Mouse (Mus musculus) erythroblast, embryonic 14.5 days (primary cell): ENCODE measurements around the gene Gemin8. TPM values are rescaled to one million over a fixed set of nuclear protein-coding genes. Genes with fewer than 3 reads are reported as not detected.

ENCODE experiments used
- H3K27me3 ChIP-seq: 2 replicates; pipeline ENCODE4 v1.6.1; 2012; ENCODE audit warnings: inconsistent platforms; ENCODE audit not compliant: control insufficient read depth
- H3K36me3 ChIP-seq: 2 replicates; pipeline ENCODE4 v1.6.1; 2012; ENCODE audit warnings: mild to moderate bottlenecking, inconsistent platforms; ENCODE audit not compliant: control insufficient read depth
- H3K4me1 ChIP-seq: 2 replicates; pipeline ENCODE4 v1.6.1; 2012; ENCODE audit warnings: inconsistent platforms; ENCODE audit not compliant: control insufficient read depth
- H3K4me3 ChIP-seq: replicated peaks from 2 replicates; pipeline ENCODE3; 2012; ENCODE audit warnings: moderate library complexity, mild to moderate bottlenecking, inconsistent platforms
- H3K9me3 ChIP-seq: 2 replicates; pipeline ENCODE4 v1.6.1; 2012; ENCODE audit warnings: low read length, inconsistent platforms, mixed read lengths; ENCODE audit not compliant: control insufficient read depth
- GATA1 ChIP-seq: IDR thresholded peaks from 2 replicates; pipeline ENCODE4 v1.6.1; 2012; ENCODE audit warnings: low read length, inconsistent platforms, mixed read lengths
- TAL1 ChIP-seq: IDR thresholded peaks from 3 replicates; pipeline ENCODE4 v1.6.1; 2012; ENCODE audit warnings: low read length, inconsistent platforms, mixed read lengths
- polyA plus RNA-seq: library from polyadenylated mRNA; stranded (reverse); fragments of >175 nt; gene quantifications from 2 replicates; pipeline ENCODE4 v1.2.3, GENCODE M21; 2012

Gemin8 gene
- polyA plus RNA-seq, 1 experiment: 0.38 TPM

DNA sequence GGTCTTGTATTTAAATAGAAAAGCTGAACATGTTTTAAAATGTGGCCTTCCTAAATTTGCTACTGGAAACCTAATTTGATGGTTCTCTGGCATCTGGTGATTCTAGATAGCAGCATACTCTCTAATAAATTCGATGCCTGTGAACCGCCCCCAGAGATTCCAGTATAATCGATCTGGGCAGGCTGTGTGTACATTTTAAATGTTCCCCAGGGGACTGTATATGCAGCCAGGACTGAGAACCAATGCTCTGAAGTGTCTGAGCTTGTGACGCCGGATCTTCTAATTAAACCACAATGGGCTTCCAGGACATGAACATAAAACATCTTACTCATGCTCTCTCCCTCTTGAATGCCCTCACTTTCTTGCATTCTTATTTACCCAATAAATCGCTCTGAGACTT lies 46.0 kb downstream of the Gemin8 start:
- H3K27me3 ChIP-seq: peaks cover 2% of the 10 kb centered on the region; the same call in 1 of the 2 replicates
- no peaks in the 10 kb centered on the region for H3K9me3 ChIP-seq
- no peak for TF ChIP-seq TAL1
- no peaks in the 10 kb centered on the region for H3K36me3 ChIP-seq
- H3K4me3 ChIP-seq: no peak overlapping the region
- no peaks in the 10 kb centered on the region for H3K4me1 ChIP-seq

DNA sequence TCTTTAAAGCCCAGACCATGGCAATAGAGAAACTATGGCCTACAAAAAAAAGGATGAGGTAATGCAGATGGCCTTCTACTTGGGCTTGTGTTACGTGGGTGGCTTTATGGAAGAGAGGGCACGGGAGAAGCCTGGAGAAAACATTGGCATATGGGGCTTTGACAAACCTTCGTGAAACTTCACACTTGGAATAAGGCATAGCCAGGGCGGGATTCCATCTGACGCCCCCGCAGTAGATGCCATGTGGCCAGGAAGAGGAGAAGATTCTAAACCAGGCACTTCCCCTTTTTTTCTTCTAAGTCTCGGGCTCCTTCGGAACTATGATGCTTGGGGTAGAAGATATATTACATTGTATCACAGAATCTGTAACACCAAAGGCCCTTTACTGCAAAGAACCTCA lies 46.5 kb downstream of the Gemin8 start:
- TF ChIP-seq TAL1: no peak
- TF ChIP-seq GATA1: no peak
- Histone ChIP-seq H3K27me3 (peaks cover 2% of the 10 kb centered on the region; the same call in 1 of the 2 replicates), H3K9me3 (no peaks in the 10 kb centered on the region)

DNA sequence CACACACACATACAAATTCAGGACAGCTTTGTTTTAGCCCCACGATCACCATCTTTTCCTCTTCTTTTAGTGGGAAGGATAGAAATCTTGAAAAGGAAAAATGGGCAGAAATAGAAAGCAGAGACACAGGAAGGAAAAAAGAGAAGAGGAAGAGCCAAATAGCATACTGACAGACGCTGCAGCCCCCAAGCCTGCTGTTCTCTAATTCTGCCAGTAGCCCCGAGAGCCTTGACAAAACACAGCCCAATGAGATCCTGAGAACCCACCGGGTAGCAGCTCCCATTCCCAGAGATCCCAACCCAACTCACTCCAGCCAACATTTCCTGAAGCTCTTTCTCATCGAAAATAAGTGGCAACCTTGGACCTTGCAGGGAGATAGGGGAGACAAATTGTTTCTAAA lies 49.1 kb downstream of the Gemin8 start:
- no peak for TF ChIP-seq TAL1
- TF ChIP-seq GATA1: no peak
- Histone ChIP-seq H3K36me3 (no peaks in the 10 kb centered on the region), H3K4me3 (no peak overlapping the region), H3K27me3 (no peaks in the 10 kb centered on the region), H3K4me1 (no peaks in the 10 kb centered on the region), H3K9me3 (no peaks in the 10 kb centered on the region)

More for the DNA sequence above, 46.5 kb downstream of the Gemin8 start:
- Histone ChIP-seq H3K4me3 (no peak overlapping the region), H3K4me1 (no peaks in the 10 kb centered on the region), H3K36me3 (no peaks in the 10 kb centered on the region)

- no peak for TF ChIP-seq GATA1
- TF ChIP-seq TAL1: no peak
- Histone ChIP-seq H3K9me3 (no peaks in the 10 kb centered on the region), H3K4me3 (no peak overlapping the region)
These were observed 56.6 kb downstream of the Gemin8 start for GRCm38 (mm10) chrX:166226856-166227255.

GRCm38 (mm10) chrX:166229750-166230149 lies 59.5 kb downstream of the Gemin8 start:
- H3K27me3 ChIP-seq: no peaks in the 10 kb centered on the region
- H3K4me1 ChIP-seq: no peaks in the 10 kb centered on the region
- H3K4me3 ChIP-seq: no peak overlapping the region
- H3K9me3 ChIP-seq: no peaks in the 10 kb centered on the region
- TF ChIP-seq TAL1: no peak
- TF ChIP-seq GATA1: no peak
- H3K36me3 ChIP-seq: no peaks in the 10 kb centered on the region

More at GRCm38 (mm10) chrX:166226856-166227255, 56.6 kb downstream of the Gemin8 start:
- Histone ChIP-seq H3K4me1 (no peaks in the 10 kb centered on the region), H3K36me3 (no peaks in the 10 kb centered on the region), H3K27me3 (no peaks in the 10 kb centered on the region)

- Histone ChIP-seq H3K4me3 (no peak overlapping the region), H3K9me3 (no peaks in the 10 kb centered on the region), H3K4me1 (no peaks in the 10 kb centered on the region), H3K27me3 (no peaks in the 10 kb centered on the region), H3K36me3 (no peaks in the 10 kb centered on the region)
- TF ChIP-seq GATA1 (no peak), TAL1 (no peak)
These were observed 60.4 kb downstream of the Gemin8 start for GRCm38 (mm10) chrX:166230515-166231267.

DNA sequence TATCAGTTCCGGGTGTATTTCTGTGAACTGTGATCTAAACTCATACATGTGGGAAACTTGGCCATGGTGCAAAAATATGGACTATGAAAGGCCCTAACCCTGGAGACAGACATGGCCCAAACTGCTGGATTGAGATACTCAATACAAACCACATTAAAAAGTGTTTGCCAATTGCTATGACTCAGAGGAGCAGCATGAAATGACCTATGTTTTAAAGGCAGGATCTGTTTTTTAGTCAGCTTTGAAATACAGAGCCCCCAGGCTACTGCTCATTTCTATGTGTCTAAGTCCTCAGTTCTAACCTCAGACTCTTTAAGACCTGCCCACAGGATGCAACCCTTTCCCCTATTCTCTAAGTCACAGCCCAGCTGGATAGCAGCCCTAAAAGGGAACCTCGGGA lies 65.9 kb downstream of the Gemin8 start:
- Histone ChIP-seq H3K9me3 (peaks cover 6% of the 10 kb centered on the region), H3K4me3 (no peak overlapping the region), H3K36me3 (no peaks in the 10 kb centered on the region), H3K27me3 (peaks cover 31% of the 10 kb centered on the region), H3K4me1 (no peaks in the 10 kb centered on the region)
- TF ChIP-seq GATA1 (no peak), TAL1 (no peak)

GRCm38 (mm10) chrX:166238831-166239460 lies 68.7 kb downstream of the Gemin8 start, which contains the start of gene Gpm6b:
Gene Gpm6b, plus strand, starts transcription at chrX:166238911.
- Histone ChIP-seq H3K36me3 (no peaks in the 10 kb centered on the region), H3K27me3 (peaks cover 31% of the 10 kb centered on the region), H3K4me1 (no peaks in the 10 kb centered on the region), H3K4me3 (peak within 1 kb of the TSS; percentile 30), H3K9me3 (peaks cover 6% of the 10 kb centered on the region)
- no peak for TF ChIP-seq GATA1
- TF ChIP-seq TAL1: no peak

DNA sequence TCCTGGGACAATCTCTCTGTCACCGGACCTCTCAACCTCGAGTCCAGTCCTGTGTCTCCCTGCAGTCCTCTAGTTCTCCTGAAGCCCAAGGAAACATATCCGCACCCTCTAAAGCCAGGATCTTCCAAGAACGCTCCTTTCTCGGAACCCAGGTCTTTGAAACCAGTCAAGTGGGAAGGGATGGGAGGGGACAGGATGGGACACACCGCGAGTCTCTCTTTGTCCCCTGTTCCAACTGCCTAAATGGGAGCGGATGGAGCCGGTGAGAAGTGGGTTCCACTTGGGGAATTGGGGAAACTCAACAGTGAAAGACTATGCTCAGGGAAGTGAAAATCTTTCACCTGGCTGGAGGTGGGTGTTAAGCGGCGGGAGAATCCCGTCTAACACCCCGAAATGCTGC lies 69.3 kb downstream of the Gemin8 start:
- Histone ChIP-seq H3K4me3 (no peak overlapping the region), H3K36me3 (no peaks in the 10 kb centered on the region), H3K4me1 (no peaks in the 10 kb centered on the region), H3K27me3 (peaks cover 31% of the 10 kb centered on the region), H3K9me3 (peaks cover 6% of the 10 kb centered on the region)
- TF ChIP-seq TAL1: no peak
- TF ChIP-seq GATA1: no peak

Other genes with a start within 250 kb of the Gemin8 start
- 0.01 TPM in 1 of 2 replicates, not detected in the other for gene Gpm6b, start 68.5 kb downstream of the Gemin8 start, polyA plus RNA-seq